Mouse (Mus musculus): ENCODE data around the gene Cdipt. TPM values are rescaled to one million over a fixed set of nuclear protein-coding genes. Genes with fewer than 3 reads are reported as not detected.

Gene Cdipt
- polyA plus RNA-seq, 1 experiment: 134 TPM

- Histone ChIP-seq H3K27ac (ENCODE audit: insufficient read depth, low read length) (no peak within 1 kb of the TSS), H3K4me3 (ENCODE audit: insufficient read depth, low read length) (peak within 1 kb of the TSS; percentile 22; the same call in 1 of the 2 replicates), H3K4me1 (ENCODE audit: control insufficient read depth, insufficient read depth, low read length) (no peaks in the 10 kb centered on the region)
- TF ChIP-seq CTCF (IDR thresholded peaks at IDR 0.05; ENCODE audit: borderline replicate concordance, insufficient read depth, low read length): no peak
- no peak for TF ChIP-seq POLR2A (IDR thresholded peaks at IDR 0.05; ENCODE audit: low read depth, low read length)
These were observed 25.7 kb upstream of the Cdipt start, which contains the start of gene Sez6l2 for GRCm38 (mm10) chr7:126949793-126950646. Gene Sez6l2, plus strand, starts transcription at chr7:126950563.

- H3K27ac ChIP-seq (ENCODE audit: insufficient read depth, low read length): no peak overlapping the region
- H3K4me1 ChIP-seq (ENCODE audit: control insufficient read depth, insufficient read depth, low read length): no peaks in the 10 kb centered on the region
- H3K4me3 ChIP-seq (ENCODE audit: insufficient read depth, low read length): no peak overlapping the region
- TF ChIP-seq POLR2A (IDR thresholded peaks at IDR 0.05; ENCODE audit: low read depth, low read length) (no peak), CTCF (IDR thresholded peaks at IDR 0.05; ENCODE audit: borderline replicate concordance, insufficient read depth, low read length) (no peak)
These were observed 24.8 kb upstream of the Cdipt start for GRCm38 (mm10) chr7:126950647-126951615.

- TF ChIP-seq POLR2A (IDR thresholded peaks at IDR 0.05; ENCODE audit: low read depth, low read length): no peak
- no peak for TF ChIP-seq CTCF (IDR thresholded peaks at IDR 0.05; ENCODE audit: borderline replicate concordance, insufficient read depth, low read length)
- H3K4me3 ChIP-seq (ENCODE audit: insufficient read depth, low read length): no peak overlapping the region
- H3K4me1 ChIP-seq (ENCODE audit: control insufficient read depth, insufficient read depth, low read length): no peaks in the 10 kb centered on the region
- H3K27ac ChIP-seq (ENCODE audit: insufficient read depth, low read length): no peak overlapping the region
These were observed 24.0 kb upstream of the Cdipt start for GRCm38 (mm10) chr7:126951741-126952140.

GRCm38 (mm10) chr7:126952646-126953045 lies 23.1 kb upstream of the Cdipt start:
- no peak for TF ChIP-seq CTCF (IDR thresholded peaks at IDR 0.05; ENCODE audit: borderline replicate concordance, insufficient read depth, low read length)
- TF ChIP-seq POLR2A (IDR thresholded peaks at IDR 0.05; ENCODE audit: low read depth, low read length): no peak
- Histone ChIP-seq H3K27ac (ENCODE audit: insufficient read depth, low read length) (no peak overlapping the region), H3K4me3 (ENCODE audit: insufficient read depth, low read length) (no peak overlapping the region), H3K4me1 (ENCODE audit: control insufficient read depth, insufficient read depth, low read length) (no peaks in the 10 kb centered on the region)

- H3K4me1 ChIP-seq (ENCODE audit: control insufficient read depth, insufficient read depth, low read length): no peaks in the 10 kb centered on the region
- TF ChIP-seq POLR2A (IDR thresholded peaks at IDR 0.05; ENCODE audit: low read depth, low read length): no peak
- no peak for TF ChIP-seq CTCF (IDR thresholded peaks at IDR 0.05; ENCODE audit: borderline replicate concordance, insufficient read depth, low read length)
- H3K27ac ChIP-seq (ENCODE audit: insufficient read depth, low read length): no peak overlapping the region
- H3K4me3 ChIP-seq (ENCODE audit: insufficient read depth, low read length): no peak overlapping the region
These were observed 20.6 kb upstream of the Cdipt start for GRCm38 (mm10) chr7:126955125-126955524.

GRCm38 (mm10) chr7:126959780-126960179 lies 15.9 kb upstream of the Cdipt start:
- no peak for TF ChIP-seq POLR2A (IDR thresholded peaks at IDR 0.05; ENCODE audit: low read depth, low read length)
- TF ChIP-seq CTCF (IDR thresholded peaks at IDR 0.05; ENCODE audit: borderline replicate concordance, insufficient read depth, low read length): no peak
- Histone ChIP-seq H3K4me3 (ENCODE audit: insufficient read depth, low read length) (no peak overlapping the region), H3K4me1 (ENCODE audit: control insufficient read depth, insufficient read depth, low read length) (no peaks in the 10 kb centered on the region), H3K27ac (ENCODE audit: insufficient read depth, low read length) (no peak overlapping the region)

- Histone ChIP-seq H3K4me1 (ENCODE audit: control insufficient read depth, insufficient read depth, low read length) (no peaks in the 10 kb centered on the region), H3K4me3 (ENCODE audit: insufficient read depth, low read length) (no peak overlapping the region), H3K27ac (ENCODE audit: insufficient read depth, low read length) (no peak overlapping the region)
- TF ChIP-seq CTCF (IDR thresholded peaks at IDR 0.05; ENCODE audit: borderline replicate concordance, insufficient read depth, low read length) (no peak), POLR2A (IDR thresholded peaks at IDR 0.05; ENCODE audit: low read depth, low read length) (no peak)
These were observed 14.6 kb upstream of the Cdipt start for GRCm38 (mm10) chr7:126961095-126961494.

- Histone ChIP-seq H3K27ac (ENCODE audit: insufficient read depth, low read length) (no peak overlapping the region), H3K4me3 (ENCODE audit: insufficient read depth, low read length) (no peak overlapping the region), H3K4me1 (ENCODE audit: control insufficient read depth, insufficient read depth, low read length) (no peaks in the 10 kb centered on the region)
- TF ChIP-seq POLR2A (IDR thresholded peaks at IDR 0.05; ENCODE audit: low read depth, low read length) (no peak), CTCF (IDR thresholded peaks at IDR 0.05; ENCODE audit: borderline replicate concordance, insufficient read depth, low read length) (no peak)
These were observed 13.7 kb upstream of the Cdipt start for GRCm38 (mm10) chr7:126961965-126962364.

GRCm38 (mm10) chr7:126963548-126964286 lies 12.0 kb upstream of the Cdipt start:
- TF ChIP-seq POLR2A (IDR thresholded peaks at IDR 0.05; ENCODE audit: low read depth, low read length) (no peak), CTCF (IDR thresholded peaks at IDR 0.05; ENCODE audit: borderline replicate concordance, insufficient read depth, low read length) (peak; percentile 53; the same call in 1 of the 2 replicates)
- Histone ChIP-seq H3K4me3 (ENCODE audit: insufficient read depth, low read length) (no peak overlapping the region), H3K4me1 (ENCODE audit: control insufficient read depth, insufficient read depth, low read length) (no peaks in the 10 kb centered on the region), H3K27ac (ENCODE audit: insufficient read depth, low read length) (no peak overlapping the region)
